Mouse (Mus musculus): ENCODE measurements around the gene Phactr1. TPM values are rescaled to one million over a fixed set of nuclear protein-coding genes. Genes with fewer than 3 reads are reported as not detected.
A peak's percentile ranks its signal among the peaks of the same experiment; 100 is the strongest.

Phactr1 gene
- polyA plus RNA-seq, 2 experiments, result 3.6 to 6.7 TPM

GRCm38 (mm10) chr13:42987931-42988579 lies 307.6 kb downstream of the Phactr1 start:
- Histone ChIP-seq H3K36me3 (ENCODE audit: control insufficient read depth, insufficient read depth, low read length) (no peaks in the 10 kb centered on the region), H3K4me1 (ENCODE audit: control insufficient read depth, insufficient read depth, low read length) (0 out of 2 replicates have a peak, but pooled peaks cover 2% of the 10 kb centered on the region), H3K4me2 (replicated peaks; ENCODE audit: low read depth, low read length, severe bottlenecking) (no peak overlapping the region), H3K27ac (replicated peaks; ENCODE audit: low read depth, low read length) (no peak overlapping the region), H3K27me3 (ENCODE audit: control insufficient read depth, insufficient read depth, low read length) (no peaks in the 10 kb centered on the region), H3K9me3 (ENCODE audit: control insufficient read depth, low read length) (no peaks in the 10 kb centered on the region), H3K9ac (ENCODE audit: low read depth, low read length, severe bottlenecking) (no peak overlapping the region), H3K4me3 (replicated peaks; ENCODE audit: low read length) (no peak overlapping the region)
- no peak for TF ChIP-seq POLR2A (IDR thresholded peaks at IDR 0.05; ENCODE audit: borderline replicate concordance, extremely low read depth, insufficient read depth, insufficient read length)
- WGBS, result 79% methylated on average over 5 of the region's 5 CpGs
- ATAC-seq (ENCODE audit: low FRiP score, low read depth) (no peak), DNase-seq (ENCODE audit: low spot score) (no peak)

GRCm38 (mm10) chr13:42989481-42989880 lies 309.1 kb downstream of the Phactr1 start:
- Histone ChIP-seq H3K27me3 (ENCODE audit: control insufficient read depth, insufficient read depth, low read length) (no peaks in the 10 kb centered on the region), H3K4me2 (replicated peaks; ENCODE audit: low read depth, low read length, severe bottlenecking) (no peak overlapping the region), H3K36me3 (ENCODE audit: control insufficient read depth, insufficient read depth, low read length) (no peaks in the 10 kb centered on the region), H3K4me1 (ENCODE audit: control insufficient read depth, insufficient read depth, low read length) (0 out of 2 replicates have a peak, but pooled peaks cover 2% of the 10 kb centered on the region), H3K4me3 (replicated peaks; ENCODE audit: low read length) (no peak overlapping the region), H3K9me3 (ENCODE audit: control insufficient read depth, low read length) (peaks cover 5% of the 10 kb centered on the region), H3K27ac (replicated peaks; ENCODE audit: low read depth, low read length) (no peak overlapping the region), H3K9ac (ENCODE audit: low read depth, low read length, severe bottlenecking) (no peak overlapping the region)
- no peak for TF ChIP-seq POLR2A (IDR thresholded peaks at IDR 0.05; ENCODE audit: borderline replicate concordance, extremely low read depth, insufficient read depth, insufficient read length)
- no peak for DNase-seq (ENCODE audit: low spot score)
- 87% methylated on average over 5 of the region's 5 CpGs for WGBS
- no peak for ATAC-seq (ENCODE audit: low FRiP score, low read depth)

DNA sequence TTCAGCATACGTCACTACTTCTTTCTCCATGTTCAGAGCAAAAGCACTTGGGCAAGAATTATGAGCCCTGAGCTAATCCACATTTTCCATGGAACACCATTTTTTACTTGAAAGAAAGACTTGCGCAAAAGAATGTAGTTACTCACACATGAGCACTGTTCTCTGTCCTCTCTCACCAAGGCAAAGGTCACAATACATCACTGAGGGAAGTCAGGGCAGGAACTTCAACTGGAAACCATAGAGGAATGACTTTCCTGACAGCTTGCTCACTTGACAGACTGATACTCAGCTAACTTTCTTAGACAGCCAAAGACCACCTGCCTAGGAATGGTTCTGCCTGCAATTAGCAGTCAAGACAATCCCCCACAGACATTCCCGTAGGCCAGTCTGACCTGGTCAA lies 309.6 kb downstream of the Phactr1 start:
- Histone ChIP-seq H3K9me3 (ENCODE audit: control insufficient read depth, low read length) (peaks cover 5% of the 10 kb centered on the region), H3K4me2 (replicated peaks; ENCODE audit: low read depth, low read length, severe bottlenecking) (no peak overlapping the region), H3K36me3 (ENCODE audit: control insufficient read depth, insufficient read depth, low read length) (no peaks in the 10 kb centered on the region), H3K27ac (replicated peaks; ENCODE audit: low read depth, low read length) (no peak overlapping the region), H3K9ac (ENCODE audit: low read depth, low read length, severe bottlenecking) (no peak overlapping the region), H3K4me3 (replicated peaks; ENCODE audit: low read length) (no peak overlapping the region), H3K4me1 (ENCODE audit: control insufficient read depth, insufficient read depth, low read length) (0 out of 2 replicates have a peak, but pooled peaks cover 2% of the 10 kb centered on the region), H3K27me3 (ENCODE audit: control insufficient read depth, insufficient read depth, low read length) (no peaks in the 10 kb centered on the region)
- TF ChIP-seq POLR2A (IDR thresholded peaks at IDR 0.05; ENCODE audit: borderline replicate concordance, extremely low read depth, insufficient read depth, insufficient read length), result no peak
- ATAC-seq (ENCODE audit: low FRiP score, low read depth) (no peak), DNase-seq (ENCODE audit: low spot score) (no peak)
- 75% methylated on average over 3 of the region's 3 CpGs for WGBS

DNA sequence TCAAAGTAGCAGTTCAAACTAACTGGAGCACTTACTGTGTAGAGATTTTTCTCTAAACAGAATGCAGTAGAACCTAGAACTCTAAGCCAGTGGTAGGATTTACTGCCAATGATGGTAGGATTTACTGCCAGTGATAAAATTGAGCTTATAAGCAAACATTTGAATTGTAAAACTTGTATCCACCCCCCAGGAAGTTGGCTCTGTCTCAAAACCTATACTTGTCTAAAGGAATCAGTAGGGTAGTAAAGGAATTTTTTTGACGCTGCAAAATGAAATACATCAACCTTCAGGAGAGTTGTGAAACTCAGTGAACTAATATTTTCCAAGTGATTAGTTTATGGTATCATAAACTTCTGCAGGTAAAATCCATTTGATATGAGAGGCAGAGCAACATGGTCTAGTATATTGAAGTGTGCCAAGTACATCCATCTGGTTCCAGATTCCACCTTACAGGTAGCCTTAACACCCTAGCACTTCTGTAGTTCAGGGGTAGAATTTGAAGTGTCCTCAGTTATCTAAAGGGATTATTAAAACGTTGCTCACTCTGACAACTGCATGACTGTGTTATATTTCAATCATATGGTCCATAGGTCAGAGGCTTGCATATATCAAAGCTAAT lies 310.2 kb downstream of the Phactr1 start:
- H3K27ac ChIP-seq (replicated peaks; ENCODE audit: low read depth, low read length), result no peak overlapping the region
- no peak overlapping the region for H3K9ac ChIP-seq (ENCODE audit: low read depth, low read length, severe bottlenecking)
- no peaks in the 10 kb centered on the region for H3K36me3 ChIP-seq (ENCODE audit: control insufficient read depth, insufficient read depth, low read length)
- 52% methylated on average over 2 of the region's 2 CpGs for WGBS
- H3K9me3 ChIP-seq (ENCODE audit: control insufficient read depth, low read length), result peaks cover 5% of the 10 kb centered on the region
- no peaks in the 10 kb centered on the region for H3K27me3 ChIP-seq (ENCODE audit: control insufficient read depth, insufficient read depth, low read length)
- TF ChIP-seq POLR2A (IDR thresholded peaks at IDR 0.05; ENCODE audit: borderline replicate concordance, extremely low read depth, insufficient read depth, insufficient read length), result no peak
- DNase-seq (ENCODE audit: low spot score) (peak; percentile 52), ATAC-seq (ENCODE audit: low FRiP score, low read depth) (no peak)
- no peak overlapping the region for H3K4me3 ChIP-seq (replicated peaks; ENCODE audit: low read length)
- H3K4me1 ChIP-seq (ENCODE audit: control insufficient read depth, insufficient read depth, low read length), result 0 out of 2 replicates have a peak, but pooled peaks cover 2% of the 10 kb centered on the region
- H3K4me2 ChIP-seq (replicated peaks; ENCODE audit: low read depth, low read length, severe bottlenecking), result no peak overlapping the region

GRCm38 (mm10) chr13:42991164-42991563 lies 310.7 kb downstream of the Phactr1 start:
- H3K4me3 ChIP-seq (replicated peaks; ENCODE audit: low read length), result no peak overlapping the region
- ATAC-seq (ENCODE audit: low FRiP score, low read depth), result no peak
- no peaks in the 10 kb centered on the region for H3K27me3 ChIP-seq (ENCODE audit: control insufficient read depth, insufficient read depth, low read length)
- no peak for DNase-seq (ENCODE audit: low spot score)
- no peak overlapping the region for H3K4me2 ChIP-seq (replicated peaks; ENCODE audit: low read depth, low read length, severe bottlenecking)
- no peak overlapping the region for H3K9ac ChIP-seq (ENCODE audit: low read depth, low read length, severe bottlenecking)
- H3K27ac ChIP-seq (replicated peaks; ENCODE audit: low read depth, low read length), result no peak overlapping the region
- H3K4me1 ChIP-seq (ENCODE audit: control insufficient read depth, insufficient read depth, low read length), result 0 out of 2 replicates have a peak, but pooled peaks cover 2% of the 10 kb centered on the region
- 66% methylated on average over 3 of the region's 3 CpGs for WGBS
- no peaks in the 10 kb centered on the region for H3K36me3 ChIP-seq (ENCODE audit: control insufficient read depth, insufficient read depth, low read length)
- no peak for TF ChIP-seq POLR2A (IDR thresholded peaks at IDR 0.05; ENCODE audit: borderline replicate concordance, extremely low read depth, insufficient read depth, insufficient read length)
- peaks cover 5% of the 10 kb centered on the region for H3K9me3 ChIP-seq (ENCODE audit: control insufficient read depth, low read length)
